Mouse (Mus musculus) CH12.LX (cell line): ENCODE data around the gene Dag1. TPM values are rescaled to one million over a fixed set of nuclear protein-coding genes. Genes with fewer than 3 reads are reported as not detected.

ENCODE experiments used
- DNase-seq: peaks from one replicate; pipeline ENCODE4 v3.0.0-alpha.2; 2013; ENCODE audit errors: extremely low read depth
- H3K27ac ChIP-seq: 2 replicates; pipeline ENCODE4 v1.5.1; 2012; ENCODE audit warnings: low read depth, mild to moderate bottlenecking, control low read depth, moderate library complexity; ENCODE audit not compliant: insufficient read depth
- H3K27me3 ChIP-seq: replicated peaks from 2 replicates; pipeline ENCODE3; 2012; ENCODE audit warnings: inconsistent platforms
- H3K36me3 ChIP-seq, 2 experiments: replicated peaks in 1 of 2; 2 replicates each; pipeline versions ENCODE3 to v1.6.1; 2012; ENCODE audit warnings: inconsistent platforms in 1 of 2, low read length in 1 of 2, mild to moderate bottlenecking in 1 of 2, mixed read lengths in 1 of 2, moderate library complexity in 1 of 2; ENCODE audit not compliant: control insufficient read depth in 1 of 2, insufficient read depth in 1 of 2
- H3K4me1 ChIP-seq, 2 experiments: 2 replicates each; pipeline ENCODE4 v1.6.1; 2012; ENCODE audit warnings: inconsistent platforms in 1 of 2, moderate library complexity in 1 of 2; ENCODE audit not compliant: insufficient read depth in 2 of 2, control insufficient read depth in 1 of 2
- H3K4me2 ChIP-seq: 2 replicates; pipeline ENCODE4 v1.6.1; 2012; ENCODE audit warnings: low read depth, mild to moderate bottlenecking, control low read depth; ENCODE audit not compliant: poor library complexity, insufficient read depth, severe bottlenecking
- H3K4me3 ChIP-seq, 3 experiments: fragments of 150-350 bp in 1 of 3; sonication (generic) in 1 of 3; replicated peaks in 1 of 3; 2 replicates each; pipeline versions ENCODE3 to v1.5.1; 2011 to 2012; ENCODE audit warnings: low read depth in 2 of 3, low read length in 2 of 3, mild to moderate bottlenecking in 2 of 3, moderate library complexity in 2 of 3, control low read depth in 1 of 3, improper control_type of control experiment in 1 of 3, inconsistent platforms in 1 of 3, mixed read lengths in 1 of 3; ENCODE audit not compliant: poor library complexity in 1 of 3
- H3K79me2 ChIP-seq: replicated peaks from 2 replicates; pipeline ENCODE4 v1.6.1; 2012; ENCODE audit warnings: mild to moderate bottlenecking, moderate library complexity; ENCODE audit not compliant: control insufficient read depth, poor library complexity, insufficient read depth, severe bottlenecking; ENCODE audit errors: extremely low read depth
- H3K9ac ChIP-seq: 2 replicates; pipeline ENCODE4 v1.6.1; 2012; ENCODE audit warnings: low read depth, mild to moderate bottlenecking, control low read depth, moderate library complexity; ENCODE audit not compliant: insufficient read depth
- H3K9me3 ChIP-seq: replicated peaks from 2 replicates; pipeline ENCODE3; 2012; ENCODE audit warnings: low read length, inconsistent platforms, mixed read lengths
- BHLHE40 ChIP-seq: IDR thresholded peaks from 2 replicates; pipeline ENCODE4 v1.6.1; 2011; ENCODE audit warnings: mild to moderate bottlenecking, low read depth, low read length, improper control_type of control experiment
- CHD1 ChIP-seq: IDR thresholded peaks from 2 replicates; pipeline ENCODE4 v1.6.1; 2012; ENCODE audit warnings: low read depth, low read length, improper control_type of control experiment, inconsistent platforms
- CHD2 ChIP-seq: IDR thresholded peaks from 2 replicates; pipeline ENCODE4 v1.6.1; 2011; ENCODE audit warnings: low read length, improper control_type of control experiment
- CTCF ChIP-seq, 2 experiments: IDR thresholded peaks in 1 of 2; conservative IDR thresholded peaks in 1 of 2; 2 replicates each; pipeline ENCODE4 v1.5.1; 2011 to 2012; ENCODE audit warnings: low read depth in 2 of 2, low read length in 2 of 2, improper control_type of control experiment in 1 of 2, inconsistent platforms in 1 of 2, mild to moderate bottlenecking in 1 of 2, moderate library complexity in 1 of 2
- ELF1 ChIP-seq: IDR thresholded peaks from 2 replicates; pipeline ENCODE4 v1.6.1; 2014; ENCODE audit warnings: low read depth, mild to moderate bottlenecking, inconsistent platforms, low read length, improper control_type of control experiment
- EP300 ChIP-seq: IDR thresholded peaks from 2 replicates; pipeline ENCODE4 v1.6.1; 2011; ENCODE audit warnings: low read length, improper control_type of control experiment
- GABPA ChIP-seq: IDR thresholded peaks from 2 replicates; pipeline ENCODE4 v1.6.1; 2012; ENCODE audit warnings: low read depth, low read length, improper control_type of control experiment, inconsistent platforms; ENCODE audit not compliant: insufficient replicate concordance
- HCFC1 ChIP-seq: IDR thresholded peaks from 2 replicates; pipeline ENCODE4 v1.6.1; 2012; ENCODE audit warnings: low read depth, mild to moderate bottlenecking, inconsistent platforms, low read length, improper control_type of control experiment
- IRF4 ChIP-seq: IDR thresholded peaks from 2 replicates; pipeline ENCODE4 v1.6.1; 2014; ENCODE audit warnings: low read depth, mild to moderate bottlenecking, inconsistent platforms, low read length, improper control_type of control experiment
- JUN ChIP-seq: IDR thresholded peaks from 2 replicates; pipeline ENCODE4 v1.6.1; 2011; ENCODE audit warnings: low read depth, mild to moderate bottlenecking, low read length, improper control_type of control experiment, moderate library complexity; ENCODE audit not compliant: insufficient read depth
- JUND ChIP-seq: conservative IDR thresholded peaks from 2 replicates; pipeline ENCODE4 v1.6.1; 2011; ENCODE audit warnings: low read depth, low read length, improper control_type of control experiment
- MEF2A ChIP-seq: IDR thresholded peaks from 2 replicates; pipeline ENCODE4 v1.6.1; 2014; ENCODE audit warnings: low read depth, mild to moderate bottlenecking, inconsistent platforms, low read length, improper control_type of control experiment, borderline replicate concordance
- MXI1 ChIP-seq: IDR thresholded peaks from 2 replicates; pipeline ENCODE4 v1.6.1; 2011; ENCODE audit warnings: mild to moderate bottlenecking, low read depth, low read length, improper control_type of control experiment
- MYC ChIP-seq: IDR thresholded peaks from 2 replicates; pipeline ENCODE4 v1.6.1; 2011; ENCODE audit warnings: low read depth, mild to moderate bottlenecking, improper control_type of control experiment, low read length
- PAX5 ChIP-seq: IDR thresholded peaks from 2 replicates; pipeline ENCODE4 v1.6.1; 2012; ENCODE audit warnings: low read length, inconsistent platforms, mixed read lengths
- POLR2AphosphoS2 ChIP-seq: IDR thresholded peaks from 2 replicates; pipeline ENCODE4 v1.6.1; 2011; ENCODE audit warnings: low read depth, low read length, improper control_type of control experiment
- RAD21 ChIP-seq: IDR thresholded peaks from 2 replicates; pipeline ENCODE4 v1.6.1; 2011; ENCODE audit warnings: low read depth, mild to moderate bottlenecking, low read length, improper control_type of control experiment, moderate library complexity
- RCOR1 ChIP-seq: conservative IDR thresholded peaks from 2 replicates; pipeline ENCODE4 v1.6.1; 2012; ENCODE audit warnings: low read depth, mild to moderate bottlenecking, inconsistent platforms, low read length, improper control_type of control experiment
- SMC3 ChIP-seq: IDR thresholded peaks from 2 replicates; pipeline ENCODE4 v1.6.1; 2011; ENCODE audit warnings: low read depth, low read length, improper control_type of control experiment
- TBP ChIP-seq: conservative IDR thresholded peaks from 2 replicates; pipeline ENCODE4 v1.6.1; 2011; ENCODE audit warnings: low read depth, low read length, improper control_type of control experiment
- TCF12 ChIP-seq: IDR thresholded peaks from 2 replicates; pipeline ENCODE4 v1.6.1; 2014; ENCODE audit warnings: low read depth, mild to moderate bottlenecking, inconsistent platforms, low read length, improper control_type of control experiment
- USF1 ChIP-seq: IDR thresholded peaks from 2 replicates; pipeline ENCODE4 v1.6.1; 2014; ENCODE audit warnings: low read depth, mild to moderate bottlenecking, inconsistent platforms, low read length, improper control_type of control experiment
- USF2 ChIP-seq: conservative IDR thresholded peaks from 2 replicates; pipeline ENCODE4 v1.6.1; 2011; ENCODE audit warnings: low read depth, low read length, improper control_type of control experiment
- ZC3H11A ChIP-seq: IDR thresholded peaks from 2 replicates; pipeline ENCODE4 v1.6.1; 2012; ENCODE audit warnings: low read depth, mild to moderate bottlenecking, inconsistent platforms, low read length, improper control_type of control experiment
- ZKSCAN1 ChIP-seq: IDR thresholded peaks from 2 replicates; pipeline ENCODE4 v1.6.1; 2012; ENCODE audit warnings: low read depth, inconsistent platforms, low read length, improper control_type of control experiment, borderline replicate concordance
- ZMIZ1 ChIP-seq: IDR thresholded peaks from 2 replicates; pipeline ENCODE4 v1.6.1; 2012; ENCODE audit warnings: low read depth, mild to moderate bottlenecking, inconsistent platforms, low read length, improper control_type of control experiment
- ZNF384 ChIP-seq: IDR thresholded peaks from 2 replicates; pipeline ENCODE4 v1.6.1; 2012; ENCODE audit warnings: low read depth, low read length, improper control_type of control experiment, inconsistent platforms
- dilution Hi-C: fragments of 300-500 bp; cut with MboI; formaldehyde crosslinking; loops from 2 replicates; pipeline ENCODE4 v1.14.3; 2020; ENCODE audit warnings: low sequenced_read_pairs; ENCODE audit not compliant: extremely low pct_unique_long_range_greater_than_20kb, extremely low pct_ligation_motif_present
- in situ Hi-C: fragments of 300-500 bp; cut with MboI; formaldehyde crosslinking; loops from 3 replicates; pipeline ENCODE4 v1.14.3; 2019; ENCODE audit warnings: low sequenced_read_pairs, low pct_ligation_motif_present, low pct_unique_long_range_greater_than_20kb, mixed read lengths
- polyA plus RNA-seq: library from polyadenylated mRNA; unstranded; fragments of >175 nt; gene quantifications from 2 replicates; pipeline ENCODE4 v1.2.1, GENCODE M21; 2012; ENCODE audit warnings: low read depth; ENCODE audit not compliant: insufficient read length
- total RNA-seq, 2 experiments: library from RNA; depleted of rRNA; stranded (reverse); fragments of 300-350 nt in 1 of 2; fragments of >200 nt in 1 of 2; gene quantifications; 2 replicates each; pipeline ENCODE4 v1.2.3; 2012 to 2014

Gene Dag1
- total and polyA plus RNA-seq, 3 experiments = 1.7 to 5.7 (median 3.9) TPM

DNA sequence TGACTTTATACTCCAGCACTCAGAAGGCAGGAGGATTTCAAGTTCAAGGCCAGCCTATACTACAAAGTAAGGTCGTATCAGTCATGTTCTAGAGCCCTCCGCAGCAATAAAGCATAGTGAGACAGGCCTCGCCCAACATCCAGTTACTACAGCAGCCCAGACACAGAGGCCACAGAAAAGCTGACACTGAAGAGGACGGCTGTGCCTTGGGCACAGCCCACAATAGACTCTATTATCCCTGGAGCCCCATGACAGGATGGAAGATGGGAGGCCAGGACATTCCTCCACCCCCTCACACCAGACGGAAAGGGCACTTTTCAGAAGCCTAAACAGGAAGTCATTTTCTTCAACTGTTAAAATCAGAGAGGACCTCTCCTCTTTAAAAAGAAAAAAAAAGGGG lies 14.8 kb downstream of the Dag1 start:
- H3K4me1 ChIP-seq = no peaks in the 10 kb centered on the region
- H3K27me3 ChIP-seq = no peaks in the 10 kb centered on the region
- TF ChIP-seq TCF12 (no peak), ELF1 (no peak), USF1 (no peak)
- in situ Hi-C loops (no loop called here), dilution Hi-C loops (no loop called here)
- DNase-seq = no peak
- H3K4me3 ChIP-seq = no peak overlapping the region
- H3K79me2 ChIP-seq = no peaks in the 10 kb centered on the region
- H3K9ac ChIP-seq = no peak overlapping the region
- peaks cover 0 to 9% of the 10 kb centered on the region in 2 experiments for H3K36me3 ChIP-seq
- no peak overlapping the region for H3K4me2 ChIP-seq
- H3K9me3 ChIP-seq = no peaks in the 10 kb centered on the region
- no peak overlapping the region for H3K27ac ChIP-seq

DNA sequence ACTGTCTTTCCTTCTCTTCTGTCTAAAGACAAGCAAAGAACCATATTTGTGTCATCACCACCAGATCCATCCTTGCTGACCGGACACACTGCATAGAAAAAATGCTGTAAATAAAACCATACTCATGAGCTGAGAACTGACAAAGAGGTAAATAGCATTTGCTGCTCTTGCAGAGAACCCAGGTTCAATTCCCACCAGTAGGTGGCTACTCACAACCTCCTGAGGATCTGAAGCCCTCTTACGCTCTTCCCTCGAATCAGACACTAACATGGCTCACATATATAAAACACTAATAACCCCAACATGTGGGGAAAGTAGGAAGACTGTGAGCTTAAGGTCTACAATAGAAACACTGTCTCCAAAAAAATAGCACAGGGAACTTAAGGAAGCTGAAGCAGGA lies 18.8 kb downstream of the Dag1 start:
- in situ Hi-C loops (no loop called here), dilution Hi-C loops (no loop called here)
- Histone ChIP-seq H3K9ac (no peak overlapping the region), H3K27ac (no peak overlapping the region), H3K79me2 (no peaks in the 10 kb centered on the region), H3K4me2 (no peak overlapping the region), H3K4me3 (no peak overlapping the region), H3K27me3 (no peaks in the 10 kb centered on the region), H3K9me3 (no peaks in the 10 kb centered on the region), H3K36me3 (peaks cover 0 to 2% of the 10 kb centered on the region in 2 experiments), H3K4me1 (no peaks in the 10 kb centered on the region)
- peak; percentile 23 for DNase-seq
- TF ChIP-seq MYC (no peak), JUN (no peak), USF2 (no peak), ZKSCAN1 (no peak), IRF4 (no peak), ZMIZ1 (no peak), CTCF (conservative IDR thresholded peaks at IDR 0.05 in 1 of 2, IDR thresholded peaks at IDR 0.05 in 1 of 2; ENCODE audit: low read depth in 2 of 2, low read length in 2 of 2) (peak; percentile 25 to 64; a peak in 3 of 4 replicates), EP300 (no peak), HCFC1 (no peak), JUND (no peak), CHD1 (no peak), MXI1 (no peak), BHLHE40 (no peak), TBP (no peak), RAD21 (peak; percentile 30), GABPA (no peak), SMC3 (peak; percentile 57), ZC3H11A (no peak), RCOR1 (no peak), ZNF384 (no peak), POLR2AphosphoS2 (no peak), MEF2A (no peak), CHD2 (no peak), PAX5 (no peak), USF1 (no peak)
